Mouse (Mus musculus): Measurements from ENCODE around the gene Cdc42ep1. TPM values are rescaled to one million over a fixed set of nuclear protein-coding genes. Genes with fewer than 3 reads are reported as not detected.

Cdc42ep1 gene
- total and polyA plus RNA-seq, 2 experiments from 2014 or later: 18.1 to 20.6 TPM

- Histone ChIP-seq H3K27ac (peak within 1 kb of the TSS; percentile 45; the same call in 1 of the 2 replicates), H3K9ac (replicated peaks; ENCODE audit: low read length) (peak within 1 kb of the TSS; percentile 55), H3K4me3 (ENCODE audit: low read length) (peak within 1 kb of the TSS; percentile 48), H3K36me3 (ENCODE audit: insufficient read depth, low read length) (no peaks in the 10 kb centered on the region), H3K4me1 (ENCODE audit: insufficient read depth, low read length) (peaks cover 6% of the 10 kb centered on the region), H3K27me3 (ENCODE audit: insufficient read depth, low read length) (peaks cover 7% of the 10 kb centered on the region; the same call in 1 of the 2 replicates), H3K9me3 (ENCODE audit: low read length) (no peaks in the 10 kb centered on the region), H3K4me2 (ENCODE audit: low read depth, low read length) (peak within 1 kb of the TSS; percentile 65)
- DNase-seq (ENCODE audit: low spot score) (no peak), ATAC-seq (peak; percentile 52; the same call in 1 of the 2 replicates)
- WGBS: 3% methylated on average over 63 of the region's 70 CpGs
- TF ChIP-seq CTCF (IDR thresholded peaks at IDR 0.05; ENCODE audit: low read depth): no peak
These were observed 39.5 kb upstream of the Cdc42ep1 start, which contains the start of gene Card10 for GRCm38 (mm10) chr15:78802776-78803391. Gene Card10, minus strand, starts transcription at chr15:78803042.

GRCm38 (mm10) chr15:78803499-78803900 lies 38.9 kb upstream of the Cdc42ep1 start:
- TF ChIP-seq CTCF (IDR thresholded peaks at IDR 0.05; ENCODE audit: low read depth): no peak
- peaks cover 6% of the 10 kb centered on the region for H3K4me1 ChIP-seq (ENCODE audit: insufficient read depth, low read length)
- no peak overlapping the region for H3K27ac ChIP-seq
- H3K9me3 ChIP-seq (ENCODE audit: low read length): no peaks in the 10 kb centered on the region
- WGBS: 13% methylated on average over 8 of the region's 8 CpGs
- H3K9ac ChIP-seq (replicated peaks; ENCODE audit: low read length): no peak overlapping the region
- H3K4me3 ChIP-seq (ENCODE audit: low read length): no peak overlapping the region
- H3K4me2 ChIP-seq (ENCODE audit: low read depth, low read length): no peak overlapping the region
- DNase-seq (ENCODE audit: low spot score): no peak
- H3K27me3 ChIP-seq (ENCODE audit: insufficient read depth, low read length): peaks cover 7% of the 10 kb centered on the region; the same call in 1 of the 2 replicates
- no peaks in the 10 kb centered on the region for H3K36me3 ChIP-seq (ENCODE audit: insufficient read depth, low read length)
- 0 out of 2 replicates have a peak, but pooled peaks have one; percentile 10 for ATAC-seq

- TF ChIP-seq CTCF (IDR thresholded peaks at IDR 0.05; ENCODE audit: low read depth): no peak
- no peaks in the 10 kb centered on the region for H3K36me3 ChIP-seq (ENCODE audit: insufficient read depth, low read length)
- DNase-seq (ENCODE audit: low spot score) (no peak), ATAC-seq (no peak)
- no peak overlapping the region for H3K27ac ChIP-seq
- H3K4me2 ChIP-seq (ENCODE audit: low read depth, low read length): no peak overlapping the region
- H3K27me3 ChIP-seq (ENCODE audit: insufficient read depth, low read length): peaks cover 7% of the 10 kb centered on the region; the same call in 1 of the 2 replicates
- WGBS: 15% methylated on average over 6 of the region's 6 CpGs
- H3K9me3 ChIP-seq (ENCODE audit: low read length): no peaks in the 10 kb centered on the region
- no peak overlapping the region for H3K4me3 ChIP-seq (ENCODE audit: low read length)
- no peak overlapping the region for H3K9ac ChIP-seq (replicated peaks; ENCODE audit: low read length)
- H3K4me1 ChIP-seq (ENCODE audit: insufficient read depth, low read length): peaks cover 6% of the 10 kb centered on the region
These were observed 38.1 kb upstream of the Cdc42ep1 start for GRCm38 (mm10) chr15:78804326-78804725.

GRCm38 (mm10) chr15:78805351-78805750 lies 37.1 kb upstream of the Cdc42ep1 start:
- Histone ChIP-seq H3K4me3 (ENCODE audit: low read length) (no peak overlapping the region), H3K27me3 (ENCODE audit: insufficient read depth, low read length) (peaks cover 7% of the 10 kb centered on the region; the same call in 1 of the 2 replicates), H3K27ac (no peak overlapping the region), H3K36me3 (ENCODE audit: insufficient read depth, low read length) (no peaks in the 10 kb centered on the region), H3K9me3 (ENCODE audit: low read length) (no peaks in the 10 kb centered on the region), H3K9ac (replicated peaks; ENCODE audit: low read length) (no peak overlapping the region), H3K4me1 (ENCODE audit: insufficient read depth, low read length) (peaks cover 6% of the 10 kb centered on the region), H3K4me2 (ENCODE audit: low read depth, low read length) (no peak overlapping the region)
- DNase-seq (ENCODE audit: low spot score): no peak
- TF ChIP-seq CTCF (IDR thresholded peaks at IDR 0.05; ENCODE audit: low read depth): no peak
- no peak for ATAC-seq
- 91% methylated on average over 2 of the region's 2 CpGs for WGBS

- no peaks in the 10 kb centered on the region for H3K9me3 ChIP-seq (ENCODE audit: low read length)
- no peak overlapping the region for H3K27ac ChIP-seq
- no peak for TF ChIP-seq CTCF (IDR thresholded peaks at IDR 0.05; ENCODE audit: low read depth)
- peaks cover 6% of the 10 kb centered on the region for H3K4me1 ChIP-seq (ENCODE audit: insufficient read depth, low read length)
- no peak overlapping the region for H3K4me2 ChIP-seq (ENCODE audit: low read depth, low read length)
- no peaks in the 10 kb centered on the region for H3K36me3 ChIP-seq (ENCODE audit: insufficient read depth, low read length)
- H3K27me3 ChIP-seq (ENCODE audit: insufficient read depth, low read length): peaks cover 3% of the 10 kb centered on the region; the same call in 1 of the 2 replicates
- 43% methylated on average over 2 of the region's 2 CpGs for WGBS
- DNase-seq (ENCODE audit: low spot score): no peak
- no peak overlapping the region for H3K9ac ChIP-seq (replicated peaks; ENCODE audit: low read length)
- ATAC-seq: no peak
- no peak overlapping the region for H3K4me3 ChIP-seq (ENCODE audit: low read length)
These were observed 35.8 kb upstream of the Cdc42ep1 start for GRCm38 (mm10) chr15:78806614-78807013.

GRCm38 (mm10) chr15:78807141-78807540 lies 35.3 kb upstream of the Cdc42ep1 start:
- no peak for DNase-seq (ENCODE audit: low spot score)
- no peak overlapping the region for H3K4me3 ChIP-seq (ENCODE audit: low read length)
- 85% methylated on average over 3 of the region's 3 CpGs for WGBS

GRCm38 (mm10) chr15:78808980-78809379 lies 33.4 kb upstream of the Cdc42ep1 start:
- H3K4me1 ChIP-seq (ENCODE audit: insufficient read depth, low read length): no peaks in the 10 kb centered on the region
- no peak for TF ChIP-seq CTCF (IDR thresholded peaks at IDR 0.05; ENCODE audit: low read depth)
- no peak for DNase-seq (ENCODE audit: low spot score)
- H3K27ac ChIP-seq: no peak overlapping the region
- no peaks in the 10 kb centered on the region for H3K27me3 ChIP-seq (ENCODE audit: insufficient read depth, low read length)
- ATAC-seq: no peak
- no peaks in the 10 kb centered on the region for H3K36me3 ChIP-seq (ENCODE audit: insufficient read depth, low read length)
- no peak overlapping the region for H3K4me2 ChIP-seq (ENCODE audit: low read depth, low read length)
- WGBS: 94% methylated on average over 2 of the region's 2 CpGs
- H3K9ac ChIP-seq (replicated peaks; ENCODE audit: low read length): no peak overlapping the region
- no peaks in the 10 kb centered on the region for H3K9me3 ChIP-seq (ENCODE audit: low read length)
- no peak overlapping the region for H3K4me3 ChIP-seq (ENCODE audit: low read length)

More at GRCm38 (mm10) chr15:78807141-78807540, 35.3 kb upstream of the Cdc42ep1 start:
- no peak overlapping the region for H3K9ac ChIP-seq (replicated peaks; ENCODE audit: low read length)
- H3K27me3 ChIP-seq (ENCODE audit: insufficient read depth, low read length): no peaks in the 10 kb centered on the region
- H3K4me1 ChIP-seq (ENCODE audit: insufficient read depth, low read length): peaks cover 4% of the 10 kb centered on the region
- no peaks in the 10 kb centered on the region for H3K9me3 ChIP-seq (ENCODE audit: low read length)
- no peak overlapping the region for H3K27ac ChIP-seq
- H3K36me3 ChIP-seq (ENCODE audit: insufficient read depth, low read length): no peaks in the 10 kb centered on the region
- ATAC-seq: no peak
- no peak overlapping the region for H3K4me2 ChIP-seq (ENCODE audit: low read depth, low read length)
- TF ChIP-seq CTCF (IDR thresholded peaks at IDR 0.05; ENCODE audit: low read depth): no peak

Data from hindbrain, postnatal 0 days (tissue).